Comparison of ENCODE assay signal across 11 mouse cellular contexts in genomic region chr6:83312514-83312913, GRCm38 (mm10). TPM values are rescaled to one million over a fixed set of nuclear protein-coding genes. Genes with fewer than 3 reads are reported as not detected.
A peak's percentile ranks its signal among the peaks of the same experiment; 100 is the strongest.
DNase-seq lines count a peak whose midpoint lies in the region; TF ChIP-seq lines count a peak whose summit lies in the region.
"Had no signal": no experiment of that assay in that cellular context is flagged by ENCODE, and none has a peak within 500 bp of the region (broad histone marks: within the 10 kb centered on the region; RNA-seq: fewer than 3 reads in every experiment).

No protein-coding gene starts in this region.

- no peak overlapping the region for H3K27ac ChIP-seq in thymus, adult 2 months (ENCODE audit: control insufficient read depth, insufficient read depth, low read length)
- H3K27ac ChIP-seq: hindbrain, embryonic 14.5 days; stomach, embryonic 15.5 days had no signal

- peak; percentile 12 for DNase-seq in thymus, postnatal 25 days
- no peak for DNase-seq in thymus, adult 2 months
- peak; percentile 25 for DNase-seq in adrenal gland, postnatal 10 days
- peak; percentile 80 for DNase-seq in liver
- DNase-seq in right cerebral cortex, postnatal 10 days (ENCODE audit: low spot score in 2 of 2) = no peak
- no peak for DNase-seq in retina, embryonic 14.5 days (ENCODE audit: low spot score)
- no peak for DNase-seq in embryo, embryonic 10.5 days (ENCODE audit: low spot score)
- DNase-seq: cerebellum, adult 11-12 months; lung, adult 18-20 months had no signal

- H3K27me3 ChIP-seq in thymus, adult 2 months (ENCODE audit: control insufficient read depth, insufficient read depth, low read length) = no peaks in the 10 kb centered on the region
- H3K27me3 ChIP-seq: stomach, embryonic 15.5 days had no signal

- 26% methylated on average over 8 of the region's 8 CpGs for WGBS in thymus, adult 2 months

- H3K36me3 ChIP-seq in thymus, adult 2 months (ENCODE audit: control insufficient read depth, insufficient read depth, low read length) = peaks cover 9% of the 10 kb centered on the region; the same call in 1 of the 2 replicates

- H3K4me1 ChIP-seq in thymus, adult 2 months (replicated peaks; ENCODE audit: control insufficient read depth, insufficient read depth, low read length) = peaks cover 12% of the 10 kb centered on the region

- no peak overlapping the region for H3K4me3 ChIP-seq in thymus, adult 2 months (ENCODE audit: control insufficient read depth, insufficient read depth, low read length)
- H3K4me3 ChIP-seq: stomach, embryonic 15.5 days had no signal

- TF ChIP-seq CTCF in thymus, adult 2 months (IDR thresholded peaks at IDR 0.05; ENCODE audit: borderline replicate concordance, control insufficient read depth, extremely low read depth, insufficient read depth, low read length, poor library complexity) = no peak

- no peak for TF ChIP-seq POLR2A in thymus, adult 2 months (IDR thresholded peaks at IDR 0.05; ENCODE audit: control insufficient read depth, extremely low read depth, insufficient read depth, low read length, poor library complexity)

RNA-seq across cellular contexts. Expression of gene Mthfd2, which starts 13.2 kb away (rescaled TPM):
- polyA plus RNA-seq in thymus, adult 2 months (2012; rRNA removed) = 15.9 and 16.3 TPM in 2 replicates
- 10 to 100 TPM; 16.6 to 24.3 TPM for total RNA-seq in adrenal gland, postnatal 10 days (2021)

RNA-seq across cellular contexts. Expression of gene Mob1a, which starts 13.3 kb away (rescaled TPM):
- polyA plus RNA-seq in thymus, adult 2 months (2012; rRNA removed) = 45.5 and 49.1 TPM in 2 replicates
- total RNA-seq in adrenal gland, postnatal 10 days (2021) = 10 to 100 TPM; 66.1 to 71.9 TPM

RNA-seq across cellular contexts. Expression of gene Bola3, which starts 36.4 kb away (rescaled TPM):
- 10.6 and 13.6 TPM in 2 replicates for polyA plus RNA-seq in thymus, adult 2 months (2012; rRNA removed)
- total RNA-seq in adrenal gland, postnatal 10 days (2021) = 100 to 1,000 TPM; 243 to 293 TPM

Comparison
In these comparisons a context has a peak if more than half of its experiments do, and no peak if none do; other contexts are left out.
1. DNase-seq: peak in thymus, postnatal 25 days (single experiment), adrenal gland, postnatal 10 days (single experiment) and liver (single experiment); none in thymus, adult 2 months (single experiment), right cerebral cortex, postnatal 10 days (0 of 2), retina, embryonic 14.5 days (single experiment) and embryo, embryonic 10.5 days (single experiment).